Mouse (Mus musculus) embryo, embryonic 10.5 days (tissue): ENCODE measurements at regions not wholly inside any gene's neighbourhood (a gene's known extent, or its start where the extent isn't known, plus 50 kb on each side); places are given as distances from the start of the nearest gene placed in this dataset.
"Not testable (repeated sequence)": the region's sequence is repeated elsewhere in the genome, so short reads cannot be mapped to it uniquely, and the experiment has no call there.

Experiments
- DNase-seq: peaks from one replicate; pipeline ENCODE4 v3.0.0-alpha.2; 2015; ENCODE audit warnings: low spot score

- no peak for DNase-seq
Observed at GRCm38 (mm10) chr2:108033328-108034182, 743.1 kb downstream of the Kcna4 start.

- no peak for DNase-seq
Observed at GRCm38 (mm10) chr2:108034882-108035281, 744.4 kb downstream of the Kcna4 start.

GRCm38 (mm10) chr2:108042086-108042485 is 751.6 kb downstream of the Kcna4 start:
- DNase-seq, result no peak

GRCm38 (mm10) chr2:108044885-108045284 is 754.4 kb downstream of the Kcna4 start:
- no peak for DNase-seq

GRCm38 (mm10) chr2:108045997-108046396 is 755.6 kb downstream of the Kcna4 start:
- DNase-seq, result no peak

GRCm38 (mm10) chr2:108062751-108063150 is 772.3 kb downstream of the Kcna4 start:
- DNase-seq, result not testable (repeated sequence)

GRCm38 (mm10) chr2:108083911-108084310 is 793.5 kb downstream of the Kcna4 start:
- DNase-seq, result no peak

GRCm38 (mm10) chr2:108090266-108090665 is 799.8 kb downstream of the Kcna4 start:
- DNase-seq, result peak; percentile 2

GRCm38 (mm10) chr2:108097026-108097425 is 806.6 kb downstream of the Kcna4 start:
- DNase-seq, result no peak

GRCm38 (mm10) chr2:108110140-108110539 is 819.7 kb downstream of the Kcna4 start:
- DNase-seq, result peak; percentile 24

GRCm38 (mm10) chr2:108145694-108146093 is 855.3 kb downstream of the Kcna4 start:
- DNase-seq, result no peak

GRCm38 (mm10) chr2:108148221-108148620 is 857.8 kb downstream of the Kcna4 start:
- no peak for DNase-seq

- DNase-seq, result no peak
Observed at GRCm38 (mm10) chr2:108156189-108156588, 865.8 kb downstream of the Kcna4 start.

- no peak for DNase-seq
Observed at GRCm38 (mm10) chr2:108157731-108158130, 867.3 kb downstream of the Kcna4 start.

- DNase-seq, result no peak
Observed at GRCm38 (mm10) chr2:108158311-108158710, 867.9 kb downstream of the Kcna4 start.

- no peak for DNase-seq
Observed at GRCm38 (mm10) chr2:108160865-108161264, 870.4 kb downstream of the Kcna4 start.

- DNase-seq, result peak; percentile 50
Observed at GRCm38 (mm10) chr2:108165085-108165484, 874.6 kb downstream of the Kcna4 start.
